Mouse (Mus musculus) thymus, postnatal 0 days (tissue): ENCODE results near the gene Ppib. TPM values are rescaled to one million over a fixed set of nuclear protein-coding genes. Genes with fewer than 3 reads are reported as not detected.

Experiments used
- DNase-seq: peaks from one replicate; pipeline ENCODE4 v3.0.0-alpha.2; 2015; ENCODE audit warnings: low spot score
- polyA plus RNA-seq: library from polyadenylated mRNA; unstranded; fragments of >200 nt; fragmentation: Nextera tagmentation; extraction: Ambion mirVana; gene quantifications from 2 replicates; pipeline ENCODE4 v1.2.1, GENCODE M21; 2015

Gene Ppib
- polyA plus RNA-seq, result 344 and 384 TPM in 2 replicates

DNA sequence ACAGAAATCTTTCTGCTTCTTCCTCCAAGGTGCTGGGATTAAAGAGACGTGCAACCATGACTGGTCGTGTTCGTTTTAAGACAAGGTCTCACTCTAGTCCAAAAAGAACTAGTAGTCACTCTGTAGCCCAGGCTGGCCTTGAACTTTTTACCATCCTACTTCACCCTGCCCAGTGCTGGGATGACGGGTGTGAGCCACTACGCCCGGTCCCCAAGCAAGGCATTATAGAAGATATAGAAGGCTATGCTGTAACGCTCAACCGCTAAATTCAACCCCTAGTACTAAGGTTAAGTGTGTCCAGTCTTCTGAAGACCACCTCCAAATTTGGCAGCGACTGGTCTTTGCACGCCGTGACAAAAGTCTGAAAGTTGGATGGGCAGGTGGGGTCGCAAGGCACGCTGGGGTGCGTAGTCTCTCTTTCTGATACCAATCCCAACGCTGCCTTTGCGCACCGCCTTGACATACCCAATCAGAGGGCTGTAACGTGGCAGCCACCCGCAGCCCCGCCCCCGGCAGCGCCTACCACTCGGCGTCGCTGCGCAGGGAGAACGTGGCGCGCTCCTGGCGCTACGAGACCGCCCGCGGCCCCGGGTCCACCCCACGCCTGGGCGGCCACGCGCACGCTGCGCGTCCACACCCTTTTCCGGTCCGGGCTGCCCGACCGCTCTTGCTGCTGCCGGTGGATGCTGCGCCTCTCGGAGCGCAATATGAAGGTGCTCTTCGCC, at the start of gene Ppib:
Gene Ppib (plus strand): TSS at position 640 of the 725 bp plus-strand sequence.
- peak; percentile 97 for DNase-seq

DNA sequence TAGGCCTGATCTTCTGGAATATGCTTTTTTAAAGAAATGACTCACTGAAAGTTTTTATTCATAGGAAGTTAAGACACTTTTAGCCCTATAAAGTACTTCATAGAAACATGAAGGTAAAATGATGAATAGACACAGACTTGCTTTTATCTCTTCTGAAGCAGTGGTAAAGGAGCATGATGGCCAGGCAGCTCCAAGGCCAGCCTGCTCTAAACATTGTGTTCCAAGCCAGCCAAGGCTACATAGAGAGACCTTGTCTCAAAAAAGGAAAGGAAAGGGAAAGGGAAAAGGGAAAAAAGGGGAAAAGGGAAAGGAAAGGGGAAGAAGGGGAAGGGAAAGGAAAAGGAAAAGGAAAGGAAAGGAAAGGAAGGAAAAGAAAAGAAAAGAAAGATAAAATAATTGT, 39.4 kb upstream of the Ppib start:
- no peak for DNase-seq

DNA sequence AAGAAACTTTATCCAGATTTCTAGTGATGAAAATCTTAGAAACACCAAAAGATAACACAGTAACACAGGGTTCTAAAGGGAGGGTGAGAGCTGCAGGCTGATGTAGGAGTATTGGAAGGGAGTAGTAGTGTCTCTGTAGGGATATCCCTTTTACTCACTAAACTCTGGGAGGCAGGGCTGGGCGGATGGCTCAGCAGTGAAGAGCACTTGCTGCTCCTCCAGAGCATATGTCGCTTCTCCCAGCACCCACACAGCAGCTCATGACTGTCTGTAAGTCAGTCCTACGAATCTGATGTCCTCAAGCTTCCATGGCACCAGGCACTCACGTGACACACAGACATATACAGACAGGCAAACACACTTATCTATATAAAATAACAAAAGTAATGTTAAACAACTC, 21.9 kb upstream of the Ppib start:
- DNase-seq, result no peak

DNA sequence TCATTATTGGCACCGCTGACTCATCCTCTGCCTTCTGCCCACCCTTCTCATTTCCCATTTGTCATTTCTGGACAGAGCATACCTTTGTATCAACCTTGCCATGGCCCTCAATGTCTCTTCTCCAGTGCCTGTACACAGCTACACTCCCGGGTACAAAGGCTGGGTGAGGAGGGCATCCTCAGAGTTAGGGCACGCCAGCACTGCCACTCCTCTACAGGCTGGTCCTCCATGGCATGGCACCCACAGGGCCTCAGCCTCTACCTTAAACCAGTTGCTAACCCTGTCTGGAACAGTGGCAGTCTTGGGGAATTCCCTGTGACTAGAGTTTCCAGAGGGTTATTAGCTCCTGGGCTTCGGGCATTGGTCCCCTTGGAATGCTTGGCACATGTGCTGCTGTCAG, 21.4 kb upstream of the Ppib start:
- no peak for DNase-seq

DNA sequence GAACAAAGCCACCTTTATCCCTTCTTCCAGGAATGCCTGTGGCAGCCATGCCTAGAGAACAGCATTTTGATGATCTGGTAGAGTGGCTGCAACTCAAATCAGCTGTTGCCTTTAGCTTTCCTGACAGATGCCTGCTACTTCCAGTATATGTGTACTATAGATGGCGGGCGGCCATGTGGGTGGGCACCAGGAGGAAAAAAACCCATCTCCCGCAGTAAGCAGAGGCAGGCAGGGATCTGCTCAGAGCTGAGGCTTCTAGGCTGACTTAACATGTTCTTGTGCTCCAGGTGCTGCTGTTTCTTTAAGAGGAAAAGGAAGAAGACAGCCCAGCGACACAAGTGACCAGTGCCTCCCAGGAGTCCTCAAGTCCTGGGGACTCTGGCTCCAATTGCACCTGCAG, 20.7 kb upstream of the Ppib start:
- no peak for DNase-seq

DNA sequence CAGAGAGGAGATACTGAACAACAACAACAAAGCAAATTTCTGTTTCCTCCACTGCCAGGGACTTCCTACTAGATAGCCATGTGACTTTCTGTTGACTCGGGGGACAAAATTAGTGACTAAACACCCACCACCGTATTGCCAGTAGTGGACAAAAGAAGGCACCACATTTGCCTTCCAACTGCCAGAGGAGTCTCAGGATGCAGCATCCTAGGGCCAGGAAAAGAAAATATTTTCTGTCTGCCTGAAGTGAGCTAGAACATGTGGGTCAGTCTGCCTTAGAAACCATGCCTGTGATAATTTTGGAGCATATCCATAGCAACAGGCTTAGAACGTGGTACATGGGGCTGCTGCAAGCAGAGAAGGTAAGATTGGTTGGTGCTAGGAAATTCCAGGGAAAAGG, 19.2 kb upstream of the Ppib start:
- no peak for DNase-seq

DNA sequence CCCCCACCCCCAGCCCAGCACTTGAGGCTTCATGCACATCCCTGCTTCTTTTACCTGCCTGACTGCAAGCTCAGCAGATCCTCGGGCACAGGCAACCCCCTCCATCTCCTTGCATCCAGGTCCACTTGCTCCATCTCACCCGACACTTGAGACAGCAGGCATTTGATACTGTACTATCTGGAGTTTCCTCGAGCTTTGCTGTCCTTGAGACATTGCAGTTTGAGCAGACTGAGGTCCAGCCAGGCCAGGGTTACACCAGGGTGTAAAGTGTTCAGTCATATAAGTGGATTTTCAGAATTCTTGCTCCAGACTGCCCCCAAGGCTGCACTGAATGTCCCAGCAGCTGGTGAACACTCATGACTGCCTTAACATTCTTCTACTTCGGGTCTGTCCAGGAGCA, 17.7 kb upstream of the Ppib start:
- no peak for DNase-seq

DNA sequence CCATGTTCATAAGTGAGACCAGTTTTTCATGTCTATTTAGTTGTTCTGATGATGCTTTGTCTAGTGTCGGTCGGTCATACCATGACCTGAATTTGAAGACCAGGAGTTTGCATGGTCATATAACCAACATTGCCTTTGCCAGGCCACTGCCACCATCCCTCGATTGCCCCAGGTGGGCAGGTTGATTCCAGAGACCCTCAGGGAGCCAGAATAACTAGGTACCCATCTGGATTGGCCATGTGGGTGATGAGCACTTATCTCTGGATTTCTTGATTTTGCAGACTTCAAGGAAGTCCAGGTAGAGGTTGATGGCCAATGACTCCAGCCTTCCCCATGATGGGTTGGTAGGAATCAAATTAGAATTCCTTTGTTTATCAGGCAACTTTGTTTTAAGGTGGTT, 16.8 kb upstream of the Ppib start:
- DNase-seq, result no peak

DNA sequence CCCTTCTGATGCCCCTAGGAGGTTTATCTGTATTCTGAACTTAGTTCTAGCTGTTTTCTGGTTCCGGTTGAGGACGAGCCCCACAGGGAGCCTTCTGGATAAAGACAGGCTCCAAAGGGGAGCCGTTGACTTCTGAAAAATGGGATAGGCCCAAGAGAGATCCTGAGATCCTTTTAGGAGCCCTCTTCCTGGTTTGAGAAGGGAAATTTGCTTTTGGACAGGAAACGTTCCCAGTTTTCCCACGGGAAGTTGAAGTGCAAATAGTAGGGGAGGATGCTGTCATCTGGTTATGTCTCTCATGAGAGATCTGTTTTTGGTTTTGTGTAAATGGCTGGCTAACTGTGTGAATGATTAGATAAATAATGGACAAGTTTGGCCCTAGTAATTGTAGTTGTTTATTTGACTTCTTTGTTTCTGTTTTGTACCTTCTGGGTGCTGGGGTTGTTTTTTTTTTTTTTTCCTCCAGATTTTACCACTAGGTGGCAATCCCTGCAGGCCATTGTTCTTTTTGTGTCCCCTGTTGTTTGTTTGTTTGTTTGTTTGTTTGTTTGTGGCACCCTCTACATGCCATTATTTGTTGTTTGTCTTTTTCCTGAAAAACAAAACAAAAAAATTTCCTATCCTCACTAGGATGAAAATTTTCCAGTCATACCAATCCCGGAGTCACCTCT, 10.0 kb upstream of the Ppib start:
- DNase-seq, result no peak

DNA sequence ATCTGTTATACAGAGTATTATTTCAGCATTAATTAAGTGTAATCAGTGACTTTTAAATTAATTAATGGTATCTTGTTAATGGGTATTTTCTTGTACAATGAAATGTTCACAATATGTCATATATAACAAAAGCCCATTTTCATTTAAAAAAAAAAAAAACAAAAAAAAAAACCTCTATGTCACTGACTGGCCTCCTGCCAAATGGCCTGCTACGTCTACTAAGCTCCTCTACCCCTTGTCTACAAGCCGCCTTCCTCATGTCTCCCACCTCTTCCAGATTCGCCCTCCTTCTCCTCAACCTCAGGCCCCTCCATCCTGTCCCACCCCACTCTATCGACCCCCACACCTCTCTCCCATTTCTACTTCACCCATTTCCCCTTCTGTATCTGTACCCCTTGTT, 8.5 kb upstream of the Ppib start:
- no peak for DNase-seq

DNA sequence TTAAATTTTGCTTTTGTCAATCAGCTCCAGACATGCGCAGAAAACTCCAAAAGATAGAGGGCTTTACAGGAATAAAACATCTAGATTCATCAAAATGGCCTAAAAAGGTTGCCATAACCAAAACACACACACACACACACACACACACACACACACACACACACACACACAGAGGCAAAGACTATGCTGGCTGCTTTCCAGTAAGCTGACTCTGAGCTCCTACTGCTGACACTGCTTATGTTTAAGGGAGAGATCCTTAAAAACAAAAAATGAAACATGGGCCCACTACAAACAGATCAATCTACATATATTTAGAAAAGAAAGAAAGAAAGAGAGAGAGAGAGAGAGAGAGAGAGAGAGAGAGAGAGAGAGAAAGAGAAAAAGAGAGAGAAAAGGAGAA, 7.3 kb upstream of the Ppib start:
- DNase-seq, result no peak

DNA sequence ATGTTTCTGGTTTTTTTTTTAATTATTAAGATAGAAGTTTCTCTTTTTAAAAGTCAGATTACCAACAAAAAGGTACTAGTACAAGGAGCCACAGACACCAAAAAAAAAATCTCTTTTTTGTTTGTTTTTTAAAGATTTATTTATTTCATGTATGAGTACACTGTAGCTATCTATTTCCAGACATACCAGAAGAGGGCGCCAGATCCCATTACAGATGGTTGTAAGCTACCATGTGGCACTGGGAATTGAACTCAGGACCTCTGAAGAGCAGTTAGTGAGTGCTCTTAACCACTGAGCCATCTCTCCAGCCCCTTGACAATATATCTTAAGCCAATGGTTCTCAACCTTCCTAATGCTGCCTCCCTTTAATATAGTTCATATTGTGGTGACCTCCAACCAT, 6.4 kb upstream of the Ppib start:
- no peak for DNase-seq

DNA sequence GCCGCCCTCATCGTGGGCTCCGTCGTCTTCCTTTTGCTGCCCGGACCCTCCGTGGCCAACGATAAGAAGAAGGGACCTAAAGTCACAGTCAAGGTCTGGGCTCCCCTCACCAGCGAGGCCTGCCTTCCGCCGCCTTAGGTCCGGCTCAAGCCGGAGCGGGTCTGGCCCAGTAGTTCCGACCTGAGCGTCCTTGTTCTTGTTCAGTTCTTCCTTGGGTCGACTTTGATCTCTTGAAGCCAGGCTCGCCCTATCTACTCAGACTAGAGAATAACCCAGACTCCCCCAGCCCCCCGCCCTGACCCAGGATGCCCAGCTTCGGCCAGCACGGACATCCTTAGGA, 256 bp downstream of the Ppib start:
- DNase-seq, result no peak

DNA sequence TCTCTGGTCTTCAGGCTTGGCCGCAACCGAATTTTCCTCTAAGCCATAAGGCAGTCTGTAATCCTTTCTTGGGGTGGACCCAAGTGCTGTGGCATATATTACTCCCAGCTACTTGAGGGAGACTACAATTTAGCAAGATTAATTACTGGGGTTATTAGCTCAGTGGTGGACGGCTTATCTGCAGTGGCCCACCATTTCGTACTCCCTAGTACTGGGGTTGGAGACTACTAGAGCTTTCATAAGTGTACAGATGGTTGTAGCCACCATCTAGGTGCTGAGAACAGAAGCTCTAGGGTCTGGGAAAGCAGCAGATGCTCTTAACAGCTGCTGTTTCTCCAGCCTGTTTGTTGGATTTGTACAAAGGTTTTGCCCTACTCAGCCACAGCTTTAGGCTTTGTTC, 964 bp downstream of the Ppib start:
- DNase-seq, result no peak

DNA sequence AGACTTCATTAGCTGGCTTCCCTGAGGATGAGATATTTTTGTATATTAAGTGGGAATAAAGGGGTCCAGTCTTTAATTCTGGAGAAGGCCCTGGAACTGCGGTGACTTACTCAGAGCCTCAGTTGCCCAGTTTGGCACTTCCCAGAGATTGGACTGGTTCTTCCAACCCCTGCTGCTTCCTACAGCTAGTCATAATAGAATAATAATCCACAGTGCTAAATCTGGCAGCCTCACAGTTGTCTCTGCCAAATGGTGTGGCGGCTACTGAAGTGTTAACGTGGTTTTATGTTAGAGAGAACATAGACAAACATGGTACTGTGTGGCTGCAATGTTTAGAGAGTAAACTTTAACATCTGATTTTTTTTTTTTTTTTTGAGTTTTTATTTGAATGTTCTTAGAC, 1.6 kb downstream of the Ppib start:
- no peak for DNase-seq

DNA sequence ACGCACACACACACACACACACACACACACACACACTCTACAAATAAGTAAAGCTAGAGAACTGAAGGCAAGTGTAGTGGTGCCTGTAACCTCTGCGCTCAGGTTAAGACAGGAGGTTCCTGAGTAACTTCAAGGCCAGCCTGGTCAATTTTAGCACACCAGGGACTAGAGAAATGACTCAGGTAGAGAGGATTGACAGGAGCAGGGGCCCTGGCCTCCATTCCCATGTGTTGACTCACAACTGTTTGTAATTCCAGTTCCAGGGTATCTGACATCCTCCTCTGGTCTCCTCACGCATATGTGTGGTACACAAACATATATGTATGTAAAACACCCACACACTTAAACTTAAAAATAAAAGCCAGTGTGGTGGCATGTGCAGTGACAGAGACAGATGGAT, 3.4 kb downstream of the Ppib start:
- DNase-seq, result no peak

DNA sequence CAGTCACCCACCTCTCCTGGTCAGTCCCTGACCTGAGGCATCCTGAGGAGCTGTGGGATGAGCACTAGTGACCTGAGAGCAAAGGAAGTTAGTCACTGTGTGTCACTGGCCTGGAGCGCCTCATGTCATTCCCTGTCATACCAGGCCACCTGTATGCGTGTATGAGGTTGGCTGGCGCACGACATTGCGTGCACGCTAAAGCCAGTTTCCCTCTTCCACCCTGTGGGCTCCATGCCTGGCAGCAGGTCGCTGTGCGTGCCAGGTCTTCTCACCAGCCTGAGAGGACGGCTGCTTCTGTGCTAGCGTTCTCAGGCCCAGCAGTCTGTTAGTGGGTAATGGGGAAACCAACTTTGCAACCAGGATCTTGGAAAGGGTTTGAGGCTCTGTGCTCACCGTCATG, 4.3 kb downstream of the Ppib start:
- no peak for DNase-seq

DNA sequence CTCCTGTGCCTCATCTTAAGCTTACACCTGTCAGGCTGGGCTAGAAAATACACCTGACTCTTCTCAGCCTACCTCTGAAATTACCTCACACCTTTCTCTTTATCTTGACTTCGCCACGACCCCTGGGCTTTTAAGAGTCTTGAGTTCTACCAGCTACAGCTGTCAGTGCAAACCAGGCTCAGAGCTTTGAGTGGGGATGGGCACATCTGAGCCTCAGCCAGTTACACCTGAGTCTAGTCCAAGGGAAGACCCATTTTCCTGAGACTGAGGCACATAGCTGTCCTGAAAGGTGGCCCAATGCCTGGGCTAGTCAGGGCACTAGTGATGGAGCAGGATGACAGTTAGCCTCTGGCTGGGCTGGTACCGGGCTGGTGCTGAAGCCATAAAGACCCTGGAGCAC, 6.8 kb downstream of the Ppib start:
- DNase-seq, result no peak

DNA sequence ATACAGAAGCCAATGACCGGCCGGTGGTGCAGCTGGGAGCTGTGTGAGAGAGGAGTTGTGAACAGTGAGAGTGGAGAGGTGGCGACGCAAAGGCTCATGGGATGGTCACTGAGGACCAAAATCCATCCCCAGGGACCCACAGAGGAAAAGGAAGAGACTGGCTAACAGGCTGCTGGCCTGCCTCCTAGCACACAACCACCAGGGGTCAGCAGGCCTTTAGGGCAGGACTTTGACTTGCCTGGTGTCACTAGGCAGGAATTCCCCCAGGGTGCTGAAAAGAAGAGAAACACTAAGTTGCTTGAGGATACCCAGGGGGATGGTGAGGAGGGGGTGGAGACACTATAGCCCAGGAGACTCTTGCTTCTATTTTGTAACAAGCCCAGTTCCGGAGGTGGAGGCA, 7.5 kb downstream of the Ppib start:
- DNase-seq, result no peak

DNA sequence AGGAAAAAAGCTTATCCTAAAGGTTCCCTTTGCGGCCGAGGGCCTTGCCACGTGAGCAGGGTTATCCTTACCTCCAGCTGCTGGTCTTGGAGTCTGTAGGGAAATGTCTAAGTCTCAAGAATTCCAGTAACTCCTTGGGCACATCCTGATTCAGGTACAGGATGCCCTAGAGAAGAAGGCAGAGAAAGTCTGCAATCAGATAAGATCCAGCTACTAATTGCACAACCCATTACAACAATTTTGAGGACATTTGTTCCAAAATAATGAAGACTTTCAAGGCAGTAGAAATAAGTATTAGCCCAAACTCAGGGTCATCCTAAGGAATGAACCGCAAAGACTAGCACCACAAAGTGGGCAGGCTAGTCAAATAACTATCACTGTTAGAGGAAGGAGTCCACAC, 8.0 kb downstream of the Ppib start:
- no peak for DNase-seq

DNA sequence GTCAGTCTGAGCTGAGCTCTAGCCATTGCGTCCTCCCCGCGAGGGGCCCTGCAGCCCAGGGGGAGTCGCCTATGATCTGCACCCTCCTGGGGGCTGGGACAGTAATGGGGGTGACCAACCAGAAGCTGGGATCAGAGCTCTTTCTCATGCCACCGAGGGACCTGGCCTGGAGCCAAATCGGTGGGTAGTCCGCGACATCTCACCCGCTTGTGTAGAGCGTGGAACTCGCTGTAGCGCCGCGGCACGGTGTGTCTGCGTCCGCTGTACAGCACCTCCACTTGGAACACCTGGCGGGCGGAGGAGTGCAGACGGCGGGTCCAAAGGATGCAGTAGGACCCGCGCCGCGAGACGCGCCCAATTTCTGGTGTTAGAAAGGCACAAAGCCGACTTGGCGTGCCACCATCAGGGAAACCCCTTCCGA, 9.0 kb downstream of the Ppib start:
- peak; percentile 14 for DNase-seq

DNA sequence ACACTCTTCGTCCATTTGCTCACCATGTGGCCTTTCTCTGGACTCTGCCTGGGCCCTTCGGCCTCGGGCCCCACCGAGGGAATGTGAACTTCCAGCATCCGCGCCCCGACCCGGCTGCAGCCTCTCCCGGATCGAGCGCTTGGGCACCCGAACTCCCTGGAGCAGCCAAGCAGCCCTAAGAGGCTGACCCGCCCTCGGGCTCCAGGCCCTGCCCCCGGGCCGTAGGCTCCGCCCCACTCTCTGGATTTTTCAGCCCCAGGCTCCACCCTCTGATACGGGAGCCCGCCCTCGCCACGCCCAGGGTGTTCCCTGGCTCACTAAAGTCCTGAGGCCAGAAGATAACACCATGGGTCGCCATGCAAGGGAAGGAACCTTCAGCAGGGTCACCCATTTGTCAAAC, 9.6 kb downstream of the Ppib start, which contains the start of gene Snx22:
Gene Snx22 (minus strand): TSS at position 137 of the 400 bp plus-strand sequence.
- DNase-seq, result peak; percentile 46

DNA sequence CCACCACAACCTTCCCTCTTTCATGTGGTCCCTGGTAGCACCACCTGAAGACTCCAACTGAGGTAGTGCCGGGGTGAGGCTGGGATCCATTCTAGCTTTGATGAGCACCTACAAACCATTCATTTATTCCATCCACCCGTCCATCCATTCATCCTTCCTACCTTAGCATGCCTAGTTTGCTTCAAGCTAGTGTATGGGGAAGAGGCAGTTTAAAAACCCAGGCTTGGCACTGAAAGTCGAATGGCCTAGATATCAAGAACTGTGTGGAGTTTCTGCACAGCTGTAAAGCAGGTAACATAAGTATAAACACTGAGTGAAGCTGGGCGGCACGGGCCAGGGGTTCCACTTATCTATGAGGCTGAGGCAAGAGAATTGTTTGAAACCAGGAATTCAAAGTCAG, 10.1 kb downstream of the Ppib start:
- DNase-seq, result no peak
